Mouse (Mus musculus): ENCODE data around the gene Ggta1. TPM values are rescaled to one million over a fixed set of nuclear protein-coding genes. Genes with fewer than 3 reads are reported as not detected.
A peak's percentile ranks its signal among the peaks of the same experiment; 100 is the strongest.
"Not testable (repeated sequence)": the region's sequence is repeated elsewhere in the genome, so short reads cannot be mapped to it uniquely, and the experiment has no call there.

Ggta1 gene
- polyA plus RNA-seq, 1 experiment, result 3.7 TPM

GRCm38 (mm10) chr2:35463372-35464088 is 499 bp upstream of the Ggta1 start:
- no peak for TF ChIP-seq POLR2A (IDR thresholded peaks at IDR 0.05; ENCODE audit: extremely low read depth, insufficient read depth, low read length)
- no peak for TF ChIP-seq CTCF (IDR thresholded peaks at IDR 0.05; ENCODE audit: extremely low read depth, insufficient read depth, low read length)
- Histone ChIP-seq H3K4me1 (ENCODE audit: control insufficient read depth, insufficient read depth, low read length) (0 out of 2 replicates have a peak, but pooled peaks cover 1% of the 10 kb centered on the region), H3K27ac (ENCODE audit: insufficient read depth, low read length) (no peak overlapping the region), H3K4me3 (ENCODE audit: insufficient read depth, low read length) (no peak overlapping the region)

- TF ChIP-seq CTCF (IDR thresholded peaks at IDR 0.05; ENCODE audit: extremely low read depth, insufficient read depth, low read length) (no peak), POLR2A (IDR thresholded peaks at IDR 0.05; ENCODE audit: extremely low read depth, insufficient read depth, low read length) (no peak)
- H3K4me1 ChIP-seq (ENCODE audit: control insufficient read depth, insufficient read depth, low read length), result 0 out of 2 replicates have a peak, but pooled peaks cover 1% of the 10 kb centered on the region
- peak overlapping the region; percentile 48 for H3K4me3 ChIP-seq (ENCODE audit: insufficient read depth, low read length)
- H3K27ac ChIP-seq (ENCODE audit: insufficient read depth, low read length), result peak overlapping the region; percentile 59; the same call in 1 of the 2 replicates
Observed at GRCm38 (mm10) chr2:35461971-35462787, 852 bp downstream of the Ggta1 start.

DNA sequence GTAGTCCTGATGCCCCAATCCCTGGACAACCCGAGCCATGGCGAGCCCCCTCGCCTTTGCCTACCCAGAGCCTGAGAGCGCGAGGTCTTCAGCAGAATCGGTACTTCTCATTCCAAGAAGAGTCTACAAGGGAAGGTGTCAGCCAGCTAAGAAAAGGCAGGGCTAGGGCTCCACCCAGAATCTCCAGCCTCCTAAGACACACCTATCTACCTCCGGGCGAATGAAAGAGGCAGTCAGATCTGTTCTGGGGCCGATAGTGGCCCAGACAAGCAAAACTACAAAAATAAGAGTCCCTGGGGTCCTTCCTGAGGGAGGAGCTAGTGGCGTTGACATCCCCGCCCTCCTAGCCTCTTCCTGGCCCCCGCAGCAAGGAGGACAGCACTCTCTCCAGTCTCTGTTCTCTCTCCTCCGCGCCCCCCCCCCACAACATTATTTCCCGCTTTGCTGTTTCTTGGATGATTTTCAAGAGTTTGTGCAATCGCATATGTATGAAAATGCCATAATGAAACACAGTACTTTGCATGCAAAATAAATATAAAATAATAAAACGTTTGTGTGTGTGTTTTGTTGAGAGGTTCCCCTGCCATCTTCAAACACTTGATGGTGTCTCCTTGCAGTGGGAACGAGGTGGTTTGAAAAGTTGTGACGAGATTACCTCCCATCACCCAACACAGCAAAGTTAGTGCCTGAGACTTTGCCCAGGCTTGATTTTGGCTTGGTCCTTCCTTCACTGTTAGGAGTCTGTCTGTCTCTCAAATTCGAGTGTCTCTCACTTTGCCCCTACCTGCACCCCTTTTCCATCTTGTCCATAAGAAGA is 1.7 kb downstream of the Ggta1 start:
- TF ChIP-seq POLR2A (IDR thresholded peaks at IDR 0.05; ENCODE audit: extremely low read depth, insufficient read depth, low read length), result no peak
- no peak for TF ChIP-seq CTCF (IDR thresholded peaks at IDR 0.05; ENCODE audit: extremely low read depth, insufficient read depth, low read length)

DNA sequence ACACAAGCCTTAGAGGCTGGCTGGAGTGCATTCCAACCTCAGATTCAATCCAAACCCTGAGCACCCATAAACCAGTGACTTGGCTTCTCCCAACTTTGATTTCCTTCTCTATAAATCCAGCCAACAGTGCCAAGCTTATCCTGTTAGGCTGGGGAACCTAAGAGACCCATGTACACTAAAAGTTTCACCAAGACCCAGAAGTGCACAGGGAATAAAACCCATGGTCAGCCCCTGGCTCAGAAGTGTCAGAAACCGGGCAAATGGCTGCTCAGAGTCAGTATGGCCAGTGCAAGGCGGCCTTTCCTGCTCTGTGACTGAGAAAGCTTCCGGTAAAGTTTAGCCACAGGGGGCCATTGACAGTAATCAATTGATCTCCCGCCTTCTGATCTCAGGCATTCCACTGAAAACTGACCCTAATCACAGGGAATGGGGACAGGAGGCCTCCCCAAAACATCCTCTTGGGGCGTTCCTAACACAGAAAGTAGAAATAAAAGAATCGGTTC is 2.6 kb downstream of the Ggta1 start:
- H3K4me3 ChIP-seq (ENCODE audit: insufficient read depth, low read length), result no peak overlapping the region
- TF ChIP-seq POLR2A (IDR thresholded peaks at IDR 0.05; ENCODE audit: extremely low read depth, insufficient read depth, low read length) (no peak), CTCF (IDR thresholded peaks at IDR 0.05; ENCODE audit: extremely low read depth, insufficient read depth, low read length) (no peak)
- 0 out of 2 replicates have a peak, but pooled peaks cover 1% of the 10 kb centered on the region for H3K4me1 ChIP-seq (ENCODE audit: control insufficient read depth, insufficient read depth, low read length)
- H3K27ac ChIP-seq (ENCODE audit: insufficient read depth, low read length), result no peak overlapping the region

More for the DNA sequence above, 1.7 kb downstream of the Ggta1 start:
- Histone ChIP-seq H3K27ac (ENCODE audit: insufficient read depth, low read length) (no peak overlapping the region), H3K4me1 (ENCODE audit: control insufficient read depth, insufficient read depth, low read length) (0 out of 2 replicates have a peak, but pooled peaks cover 1% of the 10 kb centered on the region), H3K4me3 (ENCODE audit: insufficient read depth, low read length) (peak overlapping the region; percentile 48)

DNA sequence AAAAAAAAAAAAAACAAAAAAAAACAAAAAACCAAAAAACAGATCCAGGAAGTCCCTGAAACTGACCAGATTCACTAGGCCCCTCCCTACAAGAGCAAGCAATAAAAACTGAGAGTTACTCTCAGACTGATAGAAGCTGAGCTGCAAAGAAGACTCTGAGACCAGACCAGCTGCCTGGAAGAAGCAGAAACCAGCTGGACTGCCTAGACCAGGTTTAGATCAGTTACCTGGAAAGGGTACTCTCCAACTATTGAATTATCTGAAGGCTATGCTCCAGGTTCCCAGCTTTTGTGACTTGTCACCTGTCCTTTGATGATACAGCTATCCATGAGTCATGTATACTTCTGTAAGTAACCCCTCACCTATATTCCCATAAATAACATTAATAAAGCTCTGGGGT is 3.7 kb downstream of the Ggta1 start:
- TF ChIP-seq CTCF (IDR thresholded peaks at IDR 0.05; ENCODE audit: extremely low read depth, insufficient read depth, low read length) (no peak), POLR2A (IDR thresholded peaks at IDR 0.05; ENCODE audit: extremely low read depth, insufficient read depth, low read length) (no peak)

DNA sequence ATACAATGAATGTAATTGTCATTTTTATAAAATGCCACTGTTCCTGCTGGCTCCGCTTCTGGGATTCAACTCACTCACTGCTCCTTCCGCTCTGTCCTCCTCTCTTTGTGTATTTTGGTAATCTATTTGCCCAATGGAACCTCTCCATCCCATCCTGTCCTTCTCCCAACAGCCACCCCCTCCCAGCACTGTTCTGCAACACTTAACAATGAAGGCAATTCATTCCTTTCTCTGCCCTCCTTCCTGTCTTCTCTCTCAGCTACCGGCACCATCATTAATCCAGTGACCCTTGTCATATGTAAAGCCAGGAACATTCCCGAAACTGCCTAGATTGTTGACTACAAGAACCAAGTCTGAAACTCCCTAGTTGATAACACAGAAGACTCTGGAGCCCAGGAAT is 4.6 kb downstream of the Ggta1 start:
- TF ChIP-seq CTCF (IDR thresholded peaks at IDR 0.05; ENCODE audit: extremely low read depth, insufficient read depth, low read length) (no peak), POLR2A (IDR thresholded peaks at IDR 0.05; ENCODE audit: extremely low read depth, insufficient read depth, low read length) (no peak)
- Histone ChIP-seq H3K4me3 (ENCODE audit: insufficient read depth, low read length) (no peak overlapping the region), H3K4me1 (ENCODE audit: control insufficient read depth, insufficient read depth, low read length) (0 out of 2 replicates have a peak, but pooled peaks cover 1% of the 10 kb centered on the region), H3K27ac (ENCODE audit: insufficient read depth, low read length) (no peak overlapping the region)

More for the DNA sequence above, 3.7 kb downstream of the Ggta1 start:
- H3K4me3 ChIP-seq (ENCODE audit: insufficient read depth, low read length), result no peak overlapping the region
- H3K4me1 ChIP-seq (ENCODE audit: control insufficient read depth, insufficient read depth, low read length), result 0 out of 2 replicates have a peak, but pooled peaks cover 1% of the 10 kb centered on the region
- no peak overlapping the region for H3K27ac ChIP-seq (ENCODE audit: insufficient read depth, low read length)

- no peak overlapping the region for H3K27ac ChIP-seq (ENCODE audit: insufficient read depth, low read length)
- no peaks in the 10 kb centered on the region for H3K4me1 ChIP-seq (ENCODE audit: control insufficient read depth, insufficient read depth, low read length)
- TF ChIP-seq POLR2A (IDR thresholded peaks at IDR 0.05; ENCODE audit: extremely low read depth, insufficient read depth, low read length) (no peak), CTCF (IDR thresholded peaks at IDR 0.05; ENCODE audit: extremely low read depth, insufficient read depth, low read length) (no peak)
- H3K4me3 ChIP-seq (ENCODE audit: insufficient read depth, low read length), result no peak overlapping the region
Observed at GRCm38 (mm10) chr2:35453736-35454135, 9.3 kb downstream of the Ggta1 start.

DNA sequence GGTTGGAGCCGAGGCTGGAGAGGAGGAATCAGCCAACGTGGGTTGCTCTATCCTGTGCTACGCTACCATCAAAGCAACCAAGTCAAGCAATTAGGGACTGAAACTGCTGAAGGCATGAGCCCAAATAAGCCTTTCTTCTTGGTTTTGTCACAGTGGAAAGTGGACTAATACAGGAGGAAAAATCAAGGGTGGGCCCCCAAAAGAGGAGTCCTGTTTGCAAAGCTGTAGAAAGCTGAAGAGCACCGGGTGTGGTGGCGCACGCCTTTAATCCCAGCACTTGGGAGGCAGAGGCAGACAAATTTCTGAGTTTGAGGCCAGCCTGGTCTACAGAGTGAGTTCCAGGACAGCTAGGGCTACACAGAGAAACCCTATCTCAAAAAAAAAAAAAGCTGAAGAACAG is 10.3 kb downstream of the Ggta1 start:
- not testable (repeated sequence) for H3K27ac ChIP-seq (ENCODE audit: insufficient read depth, low read length); H3K4me3 ChIP-seq (ENCODE audit: insufficient read depth, low read length); H3K4me1 ChIP-seq (ENCODE audit: control insufficient read depth, insufficient read depth, low read length)

DNA sequence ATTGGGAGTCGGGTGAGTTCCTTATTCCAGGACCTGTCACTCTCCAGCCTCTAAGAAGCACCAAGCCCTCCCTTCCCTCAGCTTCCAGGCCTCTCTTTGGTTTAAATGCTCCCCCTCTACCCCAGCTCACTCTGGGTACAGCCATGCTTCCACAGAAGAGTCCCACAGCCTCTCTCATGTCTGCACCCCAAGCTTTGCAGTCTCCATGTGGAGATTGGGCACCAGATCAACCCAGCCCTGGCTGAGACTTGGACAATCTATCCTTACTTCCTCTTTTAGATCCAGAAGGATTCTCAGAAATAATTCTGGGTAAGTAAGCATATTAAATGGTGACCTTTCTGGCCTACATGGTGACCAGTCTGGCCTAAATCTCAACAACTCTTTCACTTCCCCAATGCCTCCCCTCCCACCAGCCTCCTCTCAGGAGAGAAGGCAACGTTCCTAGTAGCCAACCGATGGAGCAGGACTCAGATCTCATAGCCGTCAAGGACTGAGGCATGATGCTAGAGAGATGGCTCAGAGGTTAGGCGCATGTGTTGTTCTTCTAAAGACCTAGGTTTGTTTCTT is 11.5 kb downstream of the Ggta1 start:
- Histone ChIP-seq H3K4me1 (ENCODE audit: control insufficient read depth, insufficient read depth, low read length) (no peaks in the 10 kb centered on the region), H3K27ac (ENCODE audit: insufficient read depth, low read length) (no peak overlapping the region), H3K4me3 (ENCODE audit: insufficient read depth, low read length) (no peak overlapping the region)
- TF ChIP-seq CTCF (IDR thresholded peaks at IDR 0.05; ENCODE audit: extremely low read depth, insufficient read depth, low read length), result no peak
